Mouse (Mus musculus): Measurements from ENCODE around the gene Pa2g4. TPM values are rescaled to one million over a fixed set of nuclear protein-coding genes. Genes with fewer than 3 reads are reported as not detected.
"Not testable (repeated sequence)": the region's sequence is repeated elsewhere in the genome, so short reads cannot be mapped to it uniquely, and the experiment has no call there.

Gene Pa2g4
- polyA plus RNA-seq, 1 experiment from 2014 or later: 220 TPM

DNA sequence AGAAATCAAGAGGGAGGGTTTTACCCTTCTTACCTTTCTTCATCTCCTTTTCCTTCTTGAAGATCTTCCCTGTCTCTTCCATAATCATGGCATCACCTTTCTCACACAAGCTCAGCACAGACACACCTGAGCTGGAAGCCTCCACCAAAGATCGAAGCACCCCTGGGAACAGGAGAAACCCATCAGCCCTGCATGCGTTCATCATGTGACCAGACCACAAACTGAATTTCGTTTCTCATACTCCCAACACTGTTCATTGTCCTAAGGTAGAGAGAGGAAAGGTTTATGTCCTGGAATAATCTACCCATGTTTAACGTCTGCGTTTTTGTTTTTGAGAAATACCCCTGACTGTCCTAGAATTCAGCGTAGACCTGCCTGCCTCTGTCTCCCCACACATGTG, 2.2 kb downstream of the Pa2g4 start:
- Histone ChIP-seq H3K27me3 (ENCODE audit: control insufficient read depth, insufficient read depth, low read length) (no peaks in the 10 kb centered on the region), H3K9ac (ENCODE audit: low read depth, low read length) (no peak overlapping the region; the same call in 1 of the 2 replicates), H3K4me1 (replicated peaks; ENCODE audit: control insufficient read depth, insufficient read depth, low read length) (peaks cover 4% of the 10 kb centered on the region; the same call in 1 of the 2 replicates), H3K27ac (ENCODE audit: low read depth, low read length) (no peak overlapping the region), H3K4me2 (replicated peaks; ENCODE audit: low read depth, low read length) (no peak overlapping the region), H3K36me3 (ENCODE audit: control insufficient read depth, insufficient read depth, low read length) (peaks cover 5% of the 10 kb centered on the region), H3K4me3 (ENCODE audit: low read depth, low read length) (no peak overlapping the region), H3K9me3 (ENCODE audit: control insufficient read depth, low read length) (no peaks in the 10 kb centered on the region)
- no peak for ATAC-seq (ENCODE audit: low FRiP score)
- DNase-seq (ENCODE audit: low spot score): no peak
- 95% methylated on average over 6 of the region's 6 CpGs for WGBS

GRCm38 (mm10) chr10:128556963-128557362, 8.8 kb downstream of the Pa2g4 start:
- Histone ChIP-seq H3K4me1 (replicated peaks; ENCODE audit: control insufficient read depth, insufficient read depth, low read length) (no peaks in the 10 kb centered on the region), H3K4me2 (replicated peaks; ENCODE audit: low read depth, low read length) (no peak overlapping the region), H3K9me3 (ENCODE audit: control insufficient read depth, low read length) (no peaks in the 10 kb centered on the region), H3K9ac (ENCODE audit: low read depth, low read length) (no peak overlapping the region), H3K4me3 (ENCODE audit: low read depth, low read length) (no peak overlapping the region), H3K36me3 (ENCODE audit: control insufficient read depth, insufficient read depth, low read length) (peaks cover 8% of the 10 kb centered on the region), H3K27ac (ENCODE audit: low read depth, low read length) (no peak overlapping the region), H3K27me3 (ENCODE audit: control insufficient read depth, insufficient read depth, low read length) (no peaks in the 10 kb centered on the region)
- WGBS: 82% methylated on average over 6 of the region's 6 CpGs
- no peak for DNase-seq (ENCODE audit: low spot score)
- ATAC-seq (ENCODE audit: low FRiP score): no peak

GRCm38 (mm10) chr10:128556286-128556685, 9.5 kb downstream of the Pa2g4 start:
- Histone ChIP-seq H3K4me3 (ENCODE audit: low read depth, low read length) (no peak overlapping the region), H3K9ac (ENCODE audit: low read depth, low read length) (no peak overlapping the region), H3K4me2 (replicated peaks; ENCODE audit: low read depth, low read length) (no peak overlapping the region), H3K9me3 (ENCODE audit: control insufficient read depth, low read length) (no peaks in the 10 kb centered on the region), H3K27ac (ENCODE audit: low read depth, low read length) (no peak overlapping the region), H3K36me3 (ENCODE audit: control insufficient read depth, insufficient read depth, low read length) (peaks cover 8% of the 10 kb centered on the region), H3K27me3 (ENCODE audit: control insufficient read depth, insufficient read depth, low read length) (no peaks in the 10 kb centered on the region), H3K4me1 (replicated peaks; ENCODE audit: control insufficient read depth, insufficient read depth, low read length) (no peaks in the 10 kb centered on the region)
- DNase-seq (ENCODE audit: low spot score) (no peak), ATAC-seq (ENCODE audit: low FRiP score) (no peak)

GRCm38 (mm10) chr10:128555567-128555966, 10.2 kb downstream of the Pa2g4 start:
- not testable (repeated sequence) for H3K9ac ChIP-seq (ENCODE audit: low read depth, low read length); ATAC-seq (ENCODE audit: low FRiP score); DNase-seq (ENCODE audit: low spot score); H3K4me1 ChIP-seq (replicated peaks; ENCODE audit: control insufficient read depth, insufficient read depth, low read length); H3K36me3 ChIP-seq (ENCODE audit: control insufficient read depth, insufficient read depth, low read length); H3K27me3 ChIP-seq (ENCODE audit: control insufficient read depth, insufficient read depth, low read length); H3K4me2 ChIP-seq (replicated peaks; ENCODE audit: low read depth, low read length); H3K9me3 ChIP-seq (ENCODE audit: control insufficient read depth, low read length); H3K4me3 ChIP-seq (ENCODE audit: low read depth, low read length); H3K27ac ChIP-seq (ENCODE audit: low read depth, low read length)
- 96% methylated on average over 1 of the region's 1 CpGs for WGBS

DNA sequence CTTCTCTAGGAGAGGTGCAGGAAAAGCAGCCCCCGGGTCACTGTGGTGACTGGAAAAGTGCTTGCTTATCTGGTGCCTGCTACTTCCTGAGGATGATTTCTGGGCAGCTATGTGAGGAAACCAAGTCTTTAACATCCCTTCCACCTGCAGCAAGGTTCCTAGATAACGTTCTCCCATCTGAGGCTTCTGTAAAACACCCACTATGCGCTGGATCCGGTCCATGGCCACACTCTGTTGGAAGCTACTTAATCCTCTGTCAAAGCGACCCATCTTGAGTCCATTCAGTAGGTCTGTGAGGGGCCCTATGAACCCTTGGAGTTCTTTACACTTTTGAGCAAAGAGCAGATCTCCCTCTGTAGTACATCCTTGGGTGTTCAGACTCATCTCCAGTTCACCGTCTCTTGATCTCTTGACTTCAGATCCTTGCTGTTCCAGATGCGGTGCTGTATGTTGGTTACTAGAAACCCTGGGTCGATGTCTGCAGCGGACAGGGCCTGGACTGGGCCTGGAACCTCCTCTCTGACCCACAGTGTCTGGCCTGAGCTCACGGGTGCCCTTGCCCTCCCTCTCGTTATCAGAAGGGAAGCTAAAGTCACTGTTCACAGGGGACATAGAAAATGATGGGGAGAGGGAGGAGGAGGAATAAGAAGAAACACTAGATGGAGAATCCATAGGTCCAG, 15.5 kb downstream of the Pa2g4 start:
- H3K27me3 ChIP-seq (ENCODE audit: control insufficient read depth, insufficient read depth, low read length); DNase-seq (ENCODE audit: low spot score); H3K4me3 ChIP-seq (ENCODE audit: low read depth, low read length); H3K36me3 ChIP-seq (ENCODE audit: control insufficient read depth, insufficient read depth, low read length); H3K27ac ChIP-seq (ENCODE audit: low read depth, low read length); H3K4me2 ChIP-seq (replicated peaks; ENCODE audit: low read depth, low read length); H3K4me1 ChIP-seq (replicated peaks; ENCODE audit: control insufficient read depth, insufficient read depth, low read length); H3K9me3 ChIP-seq (ENCODE audit: control insufficient read depth, low read length); H3K9ac ChIP-seq (ENCODE audit: low read depth, low read length); ATAC-seq (ENCODE audit: low FRiP score): not testable (repeated sequence)
- 91% methylated on average over 11 of the region's 11 CpGs for WGBS

DNA sequence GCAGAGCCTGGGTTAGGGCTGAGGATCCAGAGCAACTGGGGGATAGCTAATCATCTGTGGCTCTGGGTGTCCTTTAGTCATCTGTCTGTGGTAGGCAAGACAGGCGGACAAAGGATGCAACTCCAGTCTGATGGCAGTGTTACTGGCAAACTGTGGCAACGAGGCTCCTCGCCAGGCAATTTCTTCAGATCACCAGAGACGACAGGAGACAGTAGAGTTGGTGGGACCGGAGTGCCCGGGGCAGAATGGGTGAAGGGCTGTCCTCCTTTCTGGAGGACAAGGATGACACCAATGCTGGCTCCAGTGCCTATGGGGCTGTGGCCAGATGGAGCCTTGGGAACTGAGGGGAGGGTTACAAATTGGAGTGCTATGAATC, 16.1 kb downstream of the Pa2g4 start:
- DNase-seq (ENCODE audit: low spot score): peak; percentile 10
- ATAC-seq (ENCODE audit: low FRiP score); H3K9me3 ChIP-seq (ENCODE audit: control insufficient read depth, low read length); H3K9ac ChIP-seq (ENCODE audit: low read depth, low read length); H3K27me3 ChIP-seq (ENCODE audit: control insufficient read depth, insufficient read depth, low read length); H3K36me3 ChIP-seq (ENCODE audit: control insufficient read depth, insufficient read depth, low read length); H3K4me3 ChIP-seq (ENCODE audit: low read depth, low read length); H3K4me1 ChIP-seq (replicated peaks; ENCODE audit: control insufficient read depth, insufficient read depth, low read length); H3K27ac ChIP-seq (ENCODE audit: low read depth, low read length); H3K4me2 ChIP-seq (replicated peaks; ENCODE audit: low read depth, low read length): not testable (repeated sequence)
- 74% methylated on average over 6 of the region's 6 CpGs for WGBS

DNA sequence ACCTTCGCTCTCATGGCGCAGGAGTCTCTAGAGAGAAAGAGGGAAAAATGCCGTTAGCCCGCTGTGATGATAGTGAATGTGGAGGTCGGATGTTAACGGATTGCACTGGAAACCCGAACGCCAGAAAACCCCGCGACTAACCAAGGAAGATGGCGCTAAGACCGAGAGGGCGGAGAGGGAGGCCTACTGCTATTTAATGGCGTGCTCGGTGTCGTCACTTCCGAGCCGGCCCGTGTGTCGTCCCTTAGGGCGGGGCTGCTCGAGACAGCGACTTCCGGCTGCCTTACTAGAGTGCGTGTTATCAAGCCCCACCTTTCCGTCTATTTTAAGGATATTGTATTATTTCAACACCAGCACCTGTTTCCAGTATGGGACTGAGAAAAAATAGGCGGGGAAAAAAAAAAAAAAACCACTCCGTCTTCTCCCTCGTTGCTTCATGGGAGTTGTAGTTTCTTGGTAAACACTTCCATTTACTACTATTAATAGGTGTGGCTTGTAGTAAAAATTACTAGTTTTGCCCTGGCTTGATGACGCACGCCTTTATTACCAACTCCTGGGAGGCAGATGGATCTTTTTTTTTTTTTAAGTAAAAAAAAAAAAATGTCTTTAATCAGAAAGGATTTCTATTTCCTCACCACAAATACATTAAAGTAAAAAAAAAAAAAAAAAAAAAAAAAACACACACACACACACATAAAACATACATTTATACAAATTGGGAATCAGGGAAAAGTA, 16.7 kb downstream of the Pa2g4 start, which contains the start of gene Rpl41:
Gene Rpl41, minus strand, starts transcription at position 359 of the 735 bp plus-strand sequence.
- Histone ChIP-seq H3K4me3 (ENCODE audit: low read depth, low read length) (peak within 1 kb of the TSS; percentile 79), H3K9me3 (ENCODE audit: control insufficient read depth, low read length) (no peaks in the 10 kb centered on the region), H3K4me1 (replicated peaks; ENCODE audit: control insufficient read depth, insufficient read depth, low read length) (peaks cover 2% of the 10 kb centered on the region; the same call in 1 of the 2 replicates), H3K36me3 (ENCODE audit: control insufficient read depth, insufficient read depth, low read length) (peaks cover 8% of the 10 kb centered on the region), H3K27ac (ENCODE audit: low read depth, low read length) (peak within 1 kb of the TSS; percentile 82), H3K4me2 (replicated peaks; ENCODE audit: low read depth, low read length) (peak within 1 kb of the TSS; percentile 81), H3K9ac (ENCODE audit: low read depth, low read length) (peak within 1 kb of the TSS; percentile 91), H3K27me3 (ENCODE audit: control insufficient read depth, insufficient read depth, low read length) (no peaks in the 10 kb centered on the region)
- under 1% methylated on average over 31 of the region's 31 CpGs for WGBS
- ATAC-seq (ENCODE audit: low FRiP score) (peak; percentile 85), DNase-seq (ENCODE audit: low spot score) (peak; percentile 94)

- not testable (repeated sequence) for DNase-seq (ENCODE audit: low spot score); H3K27me3 ChIP-seq (ENCODE audit: control insufficient read depth, insufficient read depth, low read length); H3K4me1 ChIP-seq (replicated peaks; ENCODE audit: control insufficient read depth, insufficient read depth, low read length); H3K9me3 ChIP-seq (ENCODE audit: control insufficient read depth, low read length)
- peak overlapping the region; percentile 81 for H3K4me2 ChIP-seq (replicated peaks; ENCODE audit: low read depth, low read length)
- WGBS: under 1% methylated on average over 27 of the region's 30 CpGs
- H3K4me3 ChIP-seq (ENCODE audit: low read depth, low read length): peak overlapping the region; percentile 79
- peaks cover 11% of the 10 kb centered on the region for H3K36me3 ChIP-seq (ENCODE audit: control insufficient read depth, insufficient read depth, low read length)
- ATAC-seq (ENCODE audit: low FRiP score): 0 out of 2 replicates have a peak, but pooled peaks have one; percentile 0
- H3K9ac ChIP-seq (ENCODE audit: low read depth, low read length): peak overlapping the region; percentile 91
- peak overlapping the region; percentile 90 for H3K27ac ChIP-seq (ENCODE audit: low read depth, low read length)
Measured at GRCm38 (mm10) chr10:128548051-128548791, 17.6 kb downstream of the Pa2g4 start.
